Mouse (Mus musculus) ES-Bruce4 (cell line): ENCODE results near the gene Rassf3. TPM values are rescaled to one million over a fixed set of nuclear protein-coding genes. Genes with fewer than 3 reads are reported as not detected.

Experiments used
- H3K27ac ChIP-seq: 2 replicates; pipeline ENCODE4 v1.5.1; 2012; ENCODE audit warnings: low read length, inconsistent platforms; ENCODE audit not compliant: insufficient read depth
- H3K27me3 ChIP-seq: 2 replicates; pipeline ENCODE4 v1.6.1; 2012; ENCODE audit warnings: mild to moderate bottlenecking, low read length, inconsistent platforms; ENCODE audit not compliant: control insufficient read depth, poor library complexity, insufficient read depth, severe bottlenecking
- H3K36me3 ChIP-seq: 2 replicates; pipeline ENCODE4 v1.6.1; 2012; ENCODE audit warnings: inconsistent platforms, mild to moderate bottlenecking, low read length, moderate library complexity; ENCODE audit not compliant: control insufficient read depth, poor library complexity, insufficient read depth, severe bottlenecking
- H3K4me1 ChIP-seq: one replicate; pipeline ENCODE4 v1.8.1; 2011; ENCODE audit warnings: low read length; ENCODE audit not compliant: control insufficient read depth, insufficient read depth
- H3K4me3 ChIP-seq: 2 replicates; pipeline ENCODE4 v1.5.1; 2011; ENCODE audit warnings: low read depth, mild to moderate bottlenecking, low read length
- H3K9ac ChIP-seq: 2 replicates; pipeline ENCODE4 v1.6.1; 2012; ENCODE audit warnings: low read depth, mild to moderate bottlenecking, inconsistent platforms; ENCODE audit not compliant: poor library complexity, severe bottlenecking
- H3K9me3 ChIP-seq: replicated peaks from 2 replicates; pipeline ENCODE4 v1.6.1; 2012; ENCODE audit warnings: mild to moderate bottlenecking, low read length, inconsistent platforms; ENCODE audit not compliant: control insufficient read depth, poor library complexity, insufficient read depth, severe bottlenecking
- CTCF ChIP-seq: IDR thresholded peaks from one replicate; pipeline ENCODE4 v1.8.1; 2011; ENCODE audit warnings: low read depth, low read length
- EP300 ChIP-seq: IDR thresholded peaks from 2 replicates; pipeline ENCODE4 v1.6.1; 2011; ENCODE audit warnings: low read depth, low read length; ENCODE audit not compliant: insufficient read depth
- POLR2A ChIP-seq: IDR thresholded peaks from one replicate; pipeline ENCODE4 v1.8.1; 2011; ENCODE audit warnings: low read length; ENCODE audit not compliant: insufficient read depth
- polyA plus RNA-seq: library from polyadenylated mRNA; stranded (reverse); fragments of >200 nt; gene quantifications from 2 replicates; pipeline ENCODE4 v1.2.4, GENCODE M21; 2011; ENCODE audit warnings: low read depth; ENCODE audit not compliant: missing spikeins, insufficient read depth, insufficient read length

Gene Rassf3
- polyA plus RNA-seq, 1 experiment, result 41.7 TPM

DNA sequence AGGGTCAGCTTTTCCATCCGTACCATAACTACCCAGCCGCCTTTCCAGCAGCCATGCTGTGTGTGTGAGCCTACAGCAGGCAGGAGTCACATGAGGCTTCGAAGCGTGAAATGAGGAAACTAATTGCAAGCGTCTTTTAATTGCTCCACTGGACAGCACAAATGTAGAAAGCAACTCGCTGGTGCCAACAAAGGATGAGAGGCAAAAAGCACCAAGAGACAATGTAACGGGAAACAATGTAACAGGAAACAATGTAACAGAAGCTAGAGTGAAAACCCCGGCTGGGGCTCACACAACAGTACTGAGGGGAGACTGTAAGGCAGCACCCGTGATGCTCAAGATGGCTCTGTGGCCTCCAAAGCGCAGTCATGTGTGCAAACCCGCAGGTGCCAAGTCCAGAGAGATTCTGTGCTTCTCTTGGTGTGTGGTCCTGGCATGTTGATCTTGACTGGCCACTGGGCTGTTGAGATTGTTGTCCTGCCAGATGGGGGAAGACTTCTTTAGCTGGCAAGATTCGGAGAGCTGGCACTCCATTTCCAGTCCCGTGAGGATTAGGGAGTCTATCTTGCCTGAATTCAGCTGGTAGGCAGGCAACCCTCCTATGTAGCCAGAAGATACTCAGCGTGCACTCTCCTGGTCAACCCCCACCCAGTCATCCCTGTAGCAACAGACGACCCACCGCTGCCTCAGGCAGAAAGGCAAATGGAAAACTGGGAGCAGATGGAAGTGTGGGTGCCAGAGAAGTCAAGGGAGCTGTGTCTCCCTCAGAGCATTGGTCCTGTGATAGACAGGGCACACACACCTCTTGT is 52.4 kb downstream of the Rassf3 start:
- H3K9me3 ChIP-seq, result no peaks in the 10 kb centered on the region
- no peak overlapping the region for H3K4me3 ChIP-seq
- no peaks in the 10 kb centered on the region for H3K36me3 ChIP-seq
- no peaks in the 10 kb centered on the region for H3K27me3 ChIP-seq
- no peak overlapping the region for H3K9ac ChIP-seq
- TF ChIP-seq POLR2A (no peak), CTCF (no peak), EP300 (no peak)
- peaks cover 15% of the 10 kb centered on the region for H3K4me1 ChIP-seq
- H3K27ac ChIP-seq, result no peak overlapping the region

GRCm38 (mm10) chr10:121422294-121422693 is 53.9 kb downstream of the Rassf3 start:
- Histone ChIP-seq H3K4me3 (no peak overlapping the region), H3K27me3 (no peaks in the 10 kb centered on the region), H3K4me1 (peaks cover 10% of the 10 kb centered on the region), H3K9ac (no peak overlapping the region), H3K27ac (no peak overlapping the region), H3K36me3 (no peaks in the 10 kb centered on the region), H3K9me3 (no peaks in the 10 kb centered on the region)
- TF ChIP-seq EP300, result no peak
- no peak for TF ChIP-seq CTCF
- TF ChIP-seq POLR2A, result no peak

DNA sequence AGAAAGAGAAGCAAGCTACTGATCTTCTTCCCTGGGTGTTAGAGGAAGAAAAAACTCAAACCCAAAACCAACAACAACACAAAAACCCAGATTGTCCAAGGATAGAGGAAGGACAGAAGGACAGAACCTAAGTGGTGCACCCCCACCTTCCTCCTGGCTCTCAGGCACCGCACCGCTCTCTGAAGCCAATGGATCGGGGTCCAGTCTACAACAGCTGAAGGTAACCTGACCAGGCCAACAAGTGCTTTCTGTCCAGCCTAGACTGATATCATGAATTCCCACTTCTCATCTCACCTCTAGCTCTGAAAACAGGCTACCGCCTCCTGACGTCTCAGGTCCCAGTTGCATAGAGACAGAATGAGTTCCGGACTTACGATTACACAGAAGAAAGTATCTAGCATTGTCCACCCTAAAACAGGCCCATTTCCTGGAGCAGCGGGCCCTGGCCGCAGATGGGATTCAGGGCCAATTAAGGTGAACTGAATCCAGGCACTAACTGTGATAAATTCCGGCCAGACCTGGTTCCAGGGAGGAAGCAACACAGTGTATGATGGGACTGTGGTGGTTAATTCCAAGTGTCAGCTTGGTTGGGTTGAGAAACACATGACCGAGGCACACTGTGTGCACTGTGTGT is 54.4 kb downstream of the Rassf3 start:
- Histone ChIP-seq H3K36me3 (no peaks in the 10 kb centered on the region), H3K9me3 (no peaks in the 10 kb centered on the region), H3K4me3 (no peak overlapping the region), H3K27ac (no peak overlapping the region), H3K27me3 (no peaks in the 10 kb centered on the region), H3K9ac (no peak overlapping the region), H3K4me1 (peaks cover 10% of the 10 kb centered on the region)
- TF ChIP-seq EP300 (no peak), POLR2A (no peak), CTCF (no peak)

DNA sequence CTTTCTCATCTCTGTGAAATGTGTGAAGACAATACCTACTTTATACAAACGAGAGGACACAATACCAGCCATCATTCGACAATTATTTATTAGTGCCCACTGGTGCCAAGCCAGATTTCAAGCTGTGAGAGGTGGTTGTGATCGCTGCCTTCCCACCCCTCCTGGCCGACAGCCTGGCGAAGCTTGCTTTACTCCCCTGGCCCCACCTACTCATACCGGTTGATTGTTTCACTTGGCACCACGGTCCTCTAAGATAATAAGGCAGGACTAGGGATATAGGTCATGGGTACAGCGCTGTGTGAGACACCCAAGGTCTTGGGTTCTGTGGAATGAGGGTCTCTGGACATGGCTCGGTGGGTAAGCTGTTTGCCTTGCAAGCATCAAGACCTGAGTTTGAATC is 55.1 kb downstream of the Rassf3 start:
- Histone ChIP-seq H3K27me3 (no peaks in the 10 kb centered on the region), H3K9ac (no peak overlapping the region), H3K27ac (no peak overlapping the region), H3K4me1 (peaks cover 10% of the 10 kb centered on the region), H3K36me3 (peaks cover 1% of the 10 kb centered on the region), H3K9me3 (no peaks in the 10 kb centered on the region), H3K4me3 (no peak overlapping the region)
- TF ChIP-seq POLR2A (no peak), CTCF (no peak), EP300 (no peak)

- Histone ChIP-seq H3K9me3 (no peaks in the 10 kb centered on the region), H3K36me3 (peaks cover 5% of the 10 kb centered on the region), H3K9ac (no peak overlapping the region), H3K27me3 (no peaks in the 10 kb centered on the region), H3K27ac (no peak overlapping the region), H3K4me3 (no peak overlapping the region), H3K4me1 (peaks cover 9% of the 10 kb centered on the region)
- TF ChIP-seq POLR2A (no peak), EP300 (no peak), CTCF (no peak)
Observed at GRCm38 (mm10) chr10:121419640-121420470, 56.3 kb downstream of the Rassf3 start.
